Mouse (Mus musculus) ES-Bruce4 (cell line): ENCODE data around the gene Atp8a2. TPM values are rescaled to one million over a fixed set of nuclear protein-coding genes. Genes with fewer than 3 reads are reported as not detected.

Experiments used
- H3K27ac ChIP-seq: 2 replicates; pipeline ENCODE4 v1.5.1; 2012; ENCODE audit warnings: low read length, inconsistent platforms; ENCODE audit not compliant: insufficient read depth
- H3K27me3 ChIP-seq: 2 replicates; pipeline ENCODE4 v1.6.1; 2012; ENCODE audit warnings: mild to moderate bottlenecking, low read length, inconsistent platforms; ENCODE audit not compliant: control insufficient read depth, poor library complexity, insufficient read depth, severe bottlenecking
- H3K36me3 ChIP-seq: 2 replicates; pipeline ENCODE4 v1.6.1; 2012; ENCODE audit warnings: inconsistent platforms, mild to moderate bottlenecking, low read length, moderate library complexity; ENCODE audit not compliant: control insufficient read depth, poor library complexity, insufficient read depth, severe bottlenecking
- H3K4me1 ChIP-seq: one replicate; pipeline ENCODE4 v1.8.1; 2011; ENCODE audit warnings: low read length; ENCODE audit not compliant: control insufficient read depth, insufficient read depth
- H3K4me3 ChIP-seq: 2 replicates; pipeline ENCODE4 v1.5.1; 2011; ENCODE audit warnings: low read depth, mild to moderate bottlenecking, low read length
- H3K9ac ChIP-seq: 2 replicates; pipeline ENCODE4 v1.6.1; 2012; ENCODE audit warnings: low read depth, mild to moderate bottlenecking, inconsistent platforms; ENCODE audit not compliant: poor library complexity, severe bottlenecking
- H3K9me3 ChIP-seq: replicated peaks from 2 replicates; pipeline ENCODE4 v1.6.1; 2012; ENCODE audit warnings: mild to moderate bottlenecking, low read length, inconsistent platforms; ENCODE audit not compliant: control insufficient read depth, poor library complexity, insufficient read depth, severe bottlenecking
- CTCF ChIP-seq: IDR thresholded peaks from one replicate; pipeline ENCODE4 v1.8.1; 2011; ENCODE audit warnings: low read depth, low read length
- EP300 ChIP-seq: IDR thresholded peaks from 2 replicates; pipeline ENCODE4 v1.6.1; 2011; ENCODE audit warnings: low read depth, low read length; ENCODE audit not compliant: insufficient read depth
- POLR2A ChIP-seq: IDR thresholded peaks from one replicate; pipeline ENCODE4 v1.8.1; 2011; ENCODE audit warnings: low read length; ENCODE audit not compliant: insufficient read depth
- polyA plus RNA-seq: library from polyadenylated mRNA; stranded (reverse); fragments of >200 nt; gene quantifications from 2 replicates; pipeline ENCODE4 v1.2.4, GENCODE M21; 2011; ENCODE audit warnings: low read depth; ENCODE audit not compliant: missing spikeins, insufficient read depth, insufficient read length

Gene Atp8a2
- polyA plus RNA-seq, 1 experiment: 1.1 TPM

DNA sequence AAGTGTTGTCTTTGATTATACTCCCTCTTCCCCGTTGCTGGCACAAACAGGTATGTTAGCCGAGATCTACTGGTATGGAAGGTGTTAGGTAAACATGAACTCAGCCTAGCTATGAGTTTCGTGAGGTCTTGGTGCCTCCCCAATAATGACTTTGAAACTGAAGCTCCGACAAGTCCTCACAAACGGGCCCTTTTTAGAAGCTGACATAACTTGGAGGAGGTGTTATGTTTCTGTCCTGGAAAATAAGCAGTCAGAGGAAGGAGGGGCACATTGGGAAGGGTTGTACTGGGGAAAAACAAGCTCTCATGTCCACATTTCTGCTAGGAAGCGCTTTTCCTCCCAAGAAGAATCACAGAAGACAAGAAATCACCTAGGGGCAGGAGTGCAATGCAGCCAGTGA, 540.4 kb downstream of the Atp8a2 start:
- Histone ChIP-seq H3K27me3 (no peaks in the 10 kb centered on the region), H3K27ac (no peak overlapping the region), H3K4me1 (no peaks in the 10 kb centered on the region), H3K4me3 (no peak overlapping the region), H3K36me3 (no peaks in the 10 kb centered on the region), H3K9me3 (no peaks in the 10 kb centered on the region), H3K9ac (no peak overlapping the region)
- TF ChIP-seq CTCF: no peak
- no peak for TF ChIP-seq EP300
- no peak for TF ChIP-seq POLR2A

- no peak overlapping the region for H3K27ac ChIP-seq
- no peaks in the 10 kb centered on the region for H3K9me3 ChIP-seq
Observed at GRCm38 (mm10) chr14:59649337-59649736, 547.6 kb downstream of the Atp8a2 start.

DNA sequence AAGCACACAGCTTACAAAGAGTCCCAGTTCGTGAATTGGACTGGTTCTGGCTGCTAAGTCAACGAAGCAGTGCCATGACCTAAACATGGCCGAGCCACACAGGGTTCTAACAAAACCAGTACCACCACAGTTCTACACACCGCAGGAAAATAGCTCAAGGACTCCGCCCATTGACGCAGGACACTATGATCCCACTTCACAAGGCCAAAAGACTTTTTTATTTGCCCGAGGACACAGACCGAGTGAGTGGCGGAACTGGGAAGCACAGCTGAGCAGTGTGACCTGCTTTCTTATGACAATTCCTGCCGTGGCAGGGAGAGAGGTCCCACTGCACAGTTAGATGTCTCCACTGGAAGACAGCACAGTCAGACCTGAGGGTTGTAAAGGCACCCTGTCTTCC, 548.4 kb downstream of the Atp8a2 start:
- no peaks in the 10 kb centered on the region for H3K36me3 ChIP-seq
- H3K27me3 ChIP-seq: no peaks in the 10 kb centered on the region; the same call in 1 of the 2 replicates
- H3K4me1 ChIP-seq: peaks cover 2% of the 10 kb centered on the region
- no peak for TF ChIP-seq POLR2A
- no peak for TF ChIP-seq CTCF
- TF ChIP-seq EP300: no peak
- H3K27ac ChIP-seq: no peak overlapping the region
- no peak overlapping the region for H3K9ac ChIP-seq
- H3K9me3 ChIP-seq: no peaks in the 10 kb centered on the region
- 0 out of 2 replicates have a peak overlapping the region, but pooled peaks have one; percentile 29 for H3K4me3 ChIP-seq

More at GRCm38 (mm10) chr14:59649337-59649736, 547.6 kb downstream of the Atp8a2 start:
- Histone ChIP-seq H3K4me1 (peaks cover 2% of the 10 kb centered on the region), H3K27me3 (no peaks in the 10 kb centered on the region; the same call in 1 of the 2 replicates), H3K9ac (no peak overlapping the region), H3K36me3 (no peaks in the 10 kb centered on the region), H3K4me3 (no peak overlapping the region)
- TF ChIP-seq EP300: no peak
- no peak for TF ChIP-seq POLR2A
- TF ChIP-seq CTCF: no peak

DNA sequence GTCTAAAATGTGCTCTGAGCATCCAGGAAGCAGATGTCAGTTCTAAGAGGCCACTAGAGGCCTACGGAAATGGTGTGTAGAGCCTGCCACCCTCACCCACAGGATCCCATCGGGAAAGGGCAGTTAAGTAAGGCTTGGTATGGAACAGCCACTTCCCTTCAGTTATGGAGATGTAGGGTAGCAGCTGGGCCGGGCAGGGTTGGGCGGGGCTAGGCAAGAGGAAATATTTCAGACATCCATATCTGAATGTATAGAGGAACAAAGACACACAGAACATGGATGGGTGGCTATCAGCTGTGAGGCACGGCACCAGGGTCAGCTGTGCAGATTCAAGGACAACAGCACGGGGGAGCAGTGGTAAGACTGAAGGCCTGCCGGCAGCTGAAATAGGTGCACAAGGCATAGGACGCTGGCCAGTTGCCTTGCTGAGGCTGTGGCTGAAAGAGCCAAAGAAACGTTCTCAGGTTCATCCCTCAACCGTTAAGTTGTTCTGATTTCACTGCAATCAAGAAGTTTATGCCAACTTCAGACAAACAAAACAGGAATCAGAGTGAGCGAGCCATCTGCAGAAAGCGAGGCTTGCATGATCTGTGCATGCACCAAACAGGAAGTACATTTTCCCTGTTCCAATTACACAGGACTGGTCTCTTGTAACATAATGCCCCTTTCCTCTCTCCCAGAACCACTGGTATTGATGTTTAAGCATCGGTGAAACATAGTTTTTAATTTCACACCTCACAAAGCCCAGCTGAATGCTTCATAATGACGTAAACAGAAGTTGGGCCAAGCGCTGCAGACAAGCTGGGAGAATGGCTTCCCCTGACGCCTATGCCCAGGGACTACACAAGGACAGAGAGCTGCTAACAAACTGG, 549.9 kb downstream of the Atp8a2 start:
- peaks cover 2% of the 10 kb centered on the region for H3K4me1 ChIP-seq
- TF ChIP-seq CTCF (peak; percentile 7), POLR2A (no peak)
- H3K9me3 ChIP-seq: no peaks in the 10 kb centered on the region
- no peak overlapping the region for H3K9ac ChIP-seq
- no peaks in the 10 kb centered on the region; the same call in 1 of the 2 replicates for H3K27me3 ChIP-seq
- no peaks in the 10 kb centered on the region for H3K36me3 ChIP-seq
- no peak overlapping the region for H3K4me3 ChIP-seq
- H3K27ac ChIP-seq: no peak overlapping the region

- Histone ChIP-seq H3K27me3 (no peaks in the 10 kb centered on the region), H3K9me3 (no peaks in the 10 kb centered on the region), H3K4me1 (peaks cover 2% of the 10 kb centered on the region), H3K4me3 (no peak overlapping the region), H3K9ac (no peak overlapping the region), H3K27ac (no peak overlapping the region), H3K36me3 (no peaks in the 10 kb centered on the region)
- TF ChIP-seq CTCF: no peak
- no peak for TF ChIP-seq EP300
- TF ChIP-seq POLR2A: no peak
Observed at GRCm38 (mm10) chr14:59644896-59645295, 552.1 kb downstream of the Atp8a2 start.

- no peaks in the 10 kb centered on the region for H3K27me3 ChIP-seq
- H3K27ac ChIP-seq: no peak overlapping the region
- no peaks in the 10 kb centered on the region for H3K9me3 ChIP-seq
- no peaks in the 10 kb centered on the region for H3K36me3 ChIP-seq
- peaks cover 2% of the 10 kb centered on the region for H3K4me1 ChIP-seq
- TF ChIP-seq EP300 (no peak), POLR2A (no peak), CTCF (no peak)
- H3K9ac ChIP-seq: no peak overlapping the region
- no peak overlapping the region for H3K4me3 ChIP-seq
Observed at GRCm38 (mm10) chr14:59644166-59644565, 552.8 kb downstream of the Atp8a2 start.
